Mouse (Mus musculus) MEL (cell line): ENCODE data around the gene Skida1. TPM values are rescaled to one million over a fixed set of nuclear protein-coding genes. Genes with fewer than 3 reads are reported as not detected.

ENCODE experiments used
- DNase-seq: peaks from one replicate; pipeline ENCODE4 v3.0.0; 2011; ENCODE audit warnings: low read depth, low spot score
- H3K27ac ChIP-seq: 2 replicates; pipeline ENCODE4 v1.5.1; 2012; ENCODE audit warnings: low read depth, mild to moderate bottlenecking, control low read depth, low read length, moderate library complexity; ENCODE audit not compliant: control insufficient read depth
- H3K27me3 ChIP-seq, 2 experiments: fragments of 150-350 bp in 1 of 2; sonication (generic) in 1 of 2; 2 replicates each; pipeline ENCODE4 v1.6.1; 2012; ENCODE audit warnings: low read length in 2 of 2, mild to moderate bottlenecking in 2 of 2, improper control_type of control experiment in 1 of 2, moderate library complexity in 1 of 2; ENCODE audit not compliant: insufficient read depth in 2 of 2, control insufficient read depth in 1 of 2
- H3K36me3 ChIP-seq, 2 experiments: 2 replicates each; pipeline ENCODE4 v1.6.1; 2012 to 2014; ENCODE audit warnings: low read length in 2 of 2, improper control_type of control experiment in 1 of 2, inconsistent platforms in 1 of 2, mild to moderate bottlenecking in 1 of 2; ENCODE audit not compliant: insufficient read depth in 2 of 2, control insufficient read depth in 1 of 2
- H3K4me1 ChIP-seq, 2 experiments: fragments of 150-350 bp in 1 of 2; sonication (generic) in 1 of 2; 2 replicates each; pipeline ENCODE4 v1.6.1; 2012; ENCODE audit warnings: low read length in 2 of 2, improper control_type of control experiment in 1 of 2, mild to moderate bottlenecking in 1 of 2; ENCODE audit not compliant: insufficient read depth in 2 of 2, control insufficient read depth in 1 of 2
- H3K4me3 ChIP-seq, 2 experiments: fragments of 150-350 bp in 1 of 2; sonication (generic) in 1 of 2; 2 replicates each; pipeline ENCODE4 v1.5.1; 2012; ENCODE audit warnings: low read depth in 2 of 2, low read length in 2 of 2, mild to moderate bottlenecking in 2 of 2, moderate library complexity in 2 of 2, control low read depth in 1 of 2, improper control_type of control experiment in 1 of 2; ENCODE audit not compliant: control insufficient read depth in 1 of 2, insufficient read depth in 1 of 2
- H3K79me2 ChIP-seq: 2 replicates; pipeline ENCODE4 v1.6.1; 2012; ENCODE audit warnings: mild to moderate bottlenecking, low read length, moderate library complexity; ENCODE audit not compliant: control insufficient read depth, poor library complexity, insufficient read depth
- H3K9ac ChIP-seq: 2 replicates; pipeline ENCODE4 v1.6.1; 2012; ENCODE audit warnings: low read depth, mild to moderate bottlenecking, control low read depth, low read length, moderate library complexity; ENCODE audit not compliant: control insufficient read depth, poor library complexity, severe bottlenecking
- H3K9me3 ChIP-seq: fragments of 150-350 bp; sonication (generic); replicated peaks from 2 replicates; pipeline ENCODE4 v1.6.1; 2012; ENCODE audit warnings: mild to moderate bottlenecking, low read length, improper control_type of control experiment, moderate library complexity; ENCODE audit not compliant: insufficient read depth
- CHD1 ChIP-seq: IDR thresholded peaks from 2 replicates; pipeline ENCODE4 v1.6.1; 2012; ENCODE audit warnings: low read depth, mild to moderate bottlenecking, inconsistent platforms, low read length, improper control_type of control experiment
- CHD2 ChIP-seq: IDR thresholded peaks from 2 replicates; pipeline ENCODE4 v1.6.1; 2011; ENCODE audit warnings: low read length, improper control_type of control experiment
- CTCF ChIP-seq, 3 experiments: IDR thresholded peaks in 2 of 3; conservative IDR thresholded peaks in 1 of 3; 2 replicates each; pipeline ENCODE4 v1.5.1; 2011 to 2012; ENCODE audit warnings: low read length in 3 of 3, low read depth in 2 of 3, mild to moderate bottlenecking in 2 of 3, improper control_type of control experiment in 1 of 3, inconsistent platforms in 1 of 3, mixed read lengths in 1 of 3, moderate library complexity in 1 of 3; ENCODE audit not compliant: control insufficient read depth in 1 of 3, insufficient read depth in 1 of 3, poor library complexity in 1 of 3, severe bottlenecking in 1 of 3
- E2F4 ChIP-seq: IDR thresholded peaks from 2 replicates; pipeline ENCODE4 v1.6.1; 2011; ENCODE audit warnings: low read depth, low read length, improper control_type of control experiment, borderline replicate concordance
- EP300 ChIP-seq, 2 experiments: IDR thresholded peaks; 2 replicates each; pipeline ENCODE4 v1.6.1; 2011; ENCODE audit warnings: improper control_type of control experiment in 2 of 2, low read length in 2 of 2, low read depth in 1 of 2, mild to moderate bottlenecking in 1 of 2
- GABPA ChIP-seq: IDR thresholded peaks from 2 replicates; pipeline ENCODE4 v1.6.1; 2012; ENCODE audit warnings: low read depth, mild to moderate bottlenecking, inconsistent platforms, low read length, improper control_type of control experiment, moderate library complexity
- GATA1 ChIP-seq: IDR thresholded peaks from 2 replicates; pipeline ENCODE4 v1.6.1; 2011; ENCODE audit warnings: low read depth, low read length, improper control_type of control experiment
- HCFC1 ChIP-seq: IDR thresholded peaks from 2 replicates; pipeline ENCODE4 v1.6.1; 2012; ENCODE audit warnings: low read depth, mild to moderate bottlenecking, inconsistent platforms, low read length, improper control_type of control experiment, moderate library complexity
- KAT2A ChIP-seq: conservative IDR thresholded peaks from 2 replicates; pipeline ENCODE4 v1.6.1; 2012; ENCODE audit warnings: low read depth, low read length, improper control_type of control experiment, inconsistent platforms
- MAX ChIP-seq: IDR thresholded peaks from 2 replicates; pipeline ENCODE4 v1.6.1; 2011; ENCODE audit warnings: low read length, improper control_type of control experiment
- MAZ ChIP-seq: IDR thresholded peaks from 2 replicates; pipeline ENCODE4 v1.6.1; 2012; ENCODE audit warnings: low read depth, mild to moderate bottlenecking, inconsistent platforms, low read length, improper control_type of control experiment
- MEF2A ChIP-seq: IDR thresholded peaks from 2 replicates; pipeline ENCODE4 v1.6.1; 2014; ENCODE audit warnings: low read depth, mild to moderate bottlenecking, inconsistent platforms, low read length, improper control_type of control experiment; ENCODE audit not compliant: poor library complexity, insufficient replicate concordance, severe bottlenecking; ENCODE audit errors: extremely low read depth
- MXI1 ChIP-seq: IDR thresholded peaks from 2 replicates; pipeline ENCODE4 v1.6.1; 2011; ENCODE audit warnings: mild to moderate bottlenecking, low read depth, low read length, improper control_type of control experiment
- MYC ChIP-seq: IDR thresholded peaks from 2 replicates; pipeline ENCODE4 v1.6.1; 2011; ENCODE audit warnings: low read depth, mild to moderate bottlenecking, low read length, improper control_type of control experiment, moderate library complexity
- NELFE ChIP-seq: IDR thresholded peaks from 2 replicates; pipeline ENCODE4 v1.6.1; 2011; ENCODE audit warnings: low read depth, low read length, improper control_type of control experiment
- POLR2A ChIP-seq, 2 experiments: IDR thresholded peaks; 2 replicates each; pipeline ENCODE4 v1.6.1; 2011 to 2012; ENCODE audit warnings: low read length in 2 of 2, mild to moderate bottlenecking in 2 of 2, control low read depth in 1 of 2, improper control_type of control experiment in 1 of 2, low read depth in 1 of 2, moderate library complexity in 1 of 2; ENCODE audit not compliant: control insufficient read depth in 1 of 2, insufficient read depth in 1 of 2, poor library complexity in 1 of 2
- POLR2AphosphoS5 ChIP-seq: IDR thresholded peaks from 2 replicates; pipeline ENCODE4 v1.6.1; 2012; ENCODE audit warnings: low read depth, borderline replicate concordance, mild to moderate bottlenecking, inconsistent platforms, low read length, moderate library complexity, mixed read lengths
- RAD21 ChIP-seq: IDR thresholded peaks from 2 replicates; pipeline ENCODE4 v1.6.1; 2011; ENCODE audit warnings: mild to moderate bottlenecking, low read depth, low read length, improper control_type of control experiment
- SIN3A ChIP-seq: IDR thresholded peaks from 2 replicates; pipeline ENCODE4 v1.6.1; 2012; ENCODE audit warnings: low read length, improper control_type of control experiment, inconsistent platforms
- TCF12 ChIP-seq: IDR thresholded peaks from 2 replicates; pipeline ENCODE4 v1.6.1; 2014; ENCODE audit warnings: low read depth, mild to moderate bottlenecking, inconsistent platforms, low read length, improper control_type of control experiment, moderate library complexity
- UBTF ChIP-seq: IDR thresholded peaks from 2 replicates; pipeline ENCODE4 v1.6.1; 2012; ENCODE audit warnings: low read depth, mild to moderate bottlenecking, inconsistent platforms, low read length, improper control_type of control experiment, moderate library complexity, borderline replicate concordance; ENCODE audit not compliant: insufficient read depth
- USF1 ChIP-seq: IDR thresholded peaks from 2 replicates; pipeline ENCODE4 v1.6.1; 2014; ENCODE audit warnings: low read depth, mild to moderate bottlenecking, inconsistent platforms, low read length, improper control_type of control experiment, moderate library complexity
- USF2 ChIP-seq, 2 experiments: IDR thresholded peaks; 2 replicates each; pipeline ENCODE4 v1.6.1; 2011 to 2012; ENCODE audit warnings: improper control_type of control experiment in 2 of 2, low read length in 2 of 2, borderline replicate concordance in 1 of 2, inconsistent platforms in 1 of 2, low read depth in 1 of 2, mild to moderate bottlenecking in 1 of 2; ENCODE audit not compliant: insufficient read depth in 1 of 2
- ZC3H11A ChIP-seq: IDR thresholded peaks from 2 replicates; pipeline ENCODE4 v1.6.1; 2012; ENCODE audit warnings: low read depth, mild to moderate bottlenecking, inconsistent platforms, low read length, improper control_type of control experiment
- ZNF384 ChIP-seq: IDR thresholded peaks from 2 replicates; pipeline ENCODE4 v1.6.1; 2012; ENCODE audit warnings: low read depth, mild to moderate bottlenecking, inconsistent platforms, low read length, improper control_type of control experiment
- polyA plus RNA-seq, 2 experiments: library from polyadenylated mRNA; stranded (reverse) in 1 of 2; unstranded in 1 of 2; fragments of >175 nt in 1 of 2; fragments of >200 nt in 1 of 2; gene quantifications; 2 replicates each; pipeline versions ENCODE4 v1.2.1 to v1.2.4; 2012; ENCODE audit warnings: low replicate concordance in 2 of 2, low read depth in 1 of 2; ENCODE audit not compliant: insufficient read length in 2 of 2, insufficient read depth in 1 of 2, missing spikeins in 1 of 2
- total RNA-seq: library from RNA; depleted of rRNA; stranded (reverse); fragments of 300-350 nt; gene quantifications from 2 replicates; pipeline ENCODE4 v1.2.3, GENCODE M21; 2012

The Skida1 gene
- total and polyA plus RNA-seq, 3 experiments = 0.12 to 0.88 TPM; not detected in 1

DNA sequence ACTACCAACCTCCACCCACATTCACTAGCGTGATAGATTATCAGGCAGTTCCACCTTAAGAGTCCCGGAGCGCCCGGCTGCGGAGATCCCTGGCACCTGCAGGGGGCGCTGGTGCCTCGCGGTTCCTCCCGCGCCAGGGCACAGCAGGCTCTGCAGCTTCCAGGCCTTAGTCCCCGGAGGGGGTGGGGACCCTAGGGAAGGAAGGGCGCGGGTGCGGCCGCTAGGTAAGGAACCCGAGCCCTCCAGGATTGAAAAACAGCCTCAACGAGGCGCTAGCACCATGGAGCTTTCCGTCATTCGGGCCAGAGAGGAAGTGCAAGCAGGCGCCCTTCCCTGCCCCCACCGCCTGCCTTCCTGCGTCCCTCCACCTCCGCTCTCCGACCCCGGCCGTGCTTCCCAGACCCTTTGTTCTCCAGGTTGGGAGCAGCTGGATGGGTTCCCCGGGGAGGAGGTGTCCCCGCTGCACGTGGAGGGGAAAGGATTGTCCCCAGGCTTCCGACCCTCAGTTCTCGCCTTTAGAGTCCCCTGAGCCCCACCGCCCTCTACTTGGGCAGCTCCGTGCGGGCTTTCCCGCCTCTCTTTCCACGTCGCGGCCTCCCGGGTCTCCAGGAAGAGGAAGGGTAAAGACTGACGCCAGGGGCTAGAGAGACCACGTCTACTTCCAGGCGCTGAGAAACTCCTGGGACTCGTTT is 21.3 kb downstream of the Skida1 start (continued):
- no peak; the same call in 1 of the 2 replicates for TF ChIP-seq NELFE
- TF ChIP-seq CHD2 = peak; percentile 51
- TF ChIP-seq MAZ = peak; percentile 77; the same call in 1 of the 2 replicates
- TF ChIP-seq GATA1 = no peak; the same call in 1 of the 2 replicates
- 0 out of 2 replicates have a peak, but pooled peaks have one; percentile 14 for TF ChIP-seq MYC
- TF ChIP-seq POLR2A (IDR thresholded peaks at IDR 0.05; ENCODE audit: control insufficient read depth in 1 of 2, insufficient read depth in 1 of 2, low read depth in 1 of 2, low read length in 2 of 2, poor library complexity in 1 of 2) = 0 out of 4 replicates have a peak, but pooled peaks have one; percentile 31 to 43
- TF ChIP-seq HCFC1 = peak; percentile 39; the same call in 1 of the 2 replicates
- peak; percentile 39 for TF ChIP-seq TCF12
- TF ChIP-seq KAT2A = no peak
- TF ChIP-seq MAX = peak; percentile 73; the same call in 1 of the 2 replicates
- TF ChIP-seq GABPA = no peak; the same call in 1 of the 2 replicates
- peak; percentile 83 for TF ChIP-seq ZC3H11A
- peak; percentile 12 to 45; a peak in 3 of 4 replicates for TF ChIP-seq EP300 (IDR thresholded peaks at IDR 0.05; ENCODE audit: low read depth in 1 of 2, low read length in 2 of 2)
- peak; percentile 68 to 97 (median 95) for TF ChIP-seq CTCF (IDR thresholded peaks at IDR 0.05 in 2 of 3, conservative IDR thresholded peaks at IDR 0.05 in 1 of 3; ENCODE audit: control insufficient read depth in 1 of 3, insufficient read depth in 1 of 3, low read depth in 2 of 3, low read length in 3 of 3, poor library complexity in 1 of 3, severe bottlenecking in 1 of 3)
- no peak for TF ChIP-seq UBTF
- TF ChIP-seq SIN3A = peak; percentile 82
- no peak for TF ChIP-seq MEF2A
- 0 out of 2 replicates have a peak, but pooled peaks have one; percentile 32 for TF ChIP-seq ZNF384
- TF ChIP-seq E2F4 = no peak
- 0 out of 2 replicates have a peak, but pooled peaks have one; percentile 5 for TF ChIP-seq USF1
- 0 out of 2 replicates have a peak, but pooled peaks have one; percentile 28 for TF ChIP-seq CHD1

DNA sequence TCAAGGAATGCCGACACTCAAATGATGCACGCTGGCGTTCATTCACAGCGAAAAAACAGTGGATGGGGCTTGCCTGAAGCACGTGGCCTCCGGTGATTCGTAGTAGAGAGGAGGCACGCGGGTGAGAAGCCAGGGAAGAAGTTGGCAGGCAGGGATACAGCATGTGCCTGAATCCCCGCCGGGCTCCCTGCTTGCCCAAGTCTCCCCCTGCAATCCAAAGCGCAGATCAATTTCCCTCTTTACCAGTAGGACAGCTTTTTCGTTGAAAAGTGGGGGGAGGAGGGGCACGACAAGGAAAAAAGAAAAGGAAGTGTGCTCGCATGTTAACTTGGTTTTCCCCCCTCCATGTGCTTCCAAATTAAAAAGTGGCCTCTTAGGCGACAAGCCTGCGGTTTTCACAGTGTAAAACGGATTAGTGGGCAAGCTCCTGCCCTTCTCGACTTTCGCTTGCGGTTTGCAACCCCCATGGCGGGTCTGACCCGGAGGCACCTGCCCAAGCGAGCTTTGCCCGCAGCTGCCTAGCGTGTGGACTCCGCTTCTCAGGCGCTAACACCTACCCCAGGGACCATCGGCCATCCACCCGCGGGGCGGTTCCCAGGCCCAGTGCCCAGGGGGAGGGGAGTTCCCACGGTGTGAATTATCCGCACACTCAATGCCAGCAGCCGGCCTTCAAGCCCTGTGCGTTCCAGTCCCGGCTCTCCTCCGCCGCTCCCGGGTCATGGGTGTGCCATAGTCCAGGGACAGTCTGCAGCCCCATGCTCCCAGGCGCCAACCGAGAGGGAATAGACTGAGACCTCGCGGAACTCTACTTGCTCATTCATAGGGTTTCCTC is 22.5 kb downstream of the Skida1 start:
- no peak for DNase-seq
- Histone ChIP-seq H3K4me1 (peaks cover 0 to 5% of the 10 kb centered on the region in 2 experiments; a peak in 1 of 4 replicates), H3K36me3 (no peaks in the 10 kb centered on the region), H3K79me2 (no peaks in the 10 kb centered on the region), H3K9me3 (no peaks in the 10 kb centered on the region), H3K4me3 (no peak overlapping the region), H3K27me3 (peaks cover 2 to 8% of the 10 kb centered on the region in 2 experiments; a peak in 3 of 4 replicates), H3K27ac (no peak overlapping the region), H3K9ac (no peak overlapping the region)
- no peak for TF ChIP-seq GATA1
- no peak for TF ChIP-seq NELFE
- no peak for TF ChIP-seq MXI1
- TF ChIP-seq USF2 (IDR thresholded peaks at IDR 0.05; ENCODE audit: borderline replicate concordance in 1 of 2, insufficient read depth in 1 of 2, low read depth in 1 of 2, low read length in 2 of 2) = no peak
- TF ChIP-seq ZNF384 = no peak
- TF ChIP-seq TCF12 = no peak
- TF ChIP-seq SIN3A = no peak
- no peak for TF ChIP-seq RAD21
- no peak for TF ChIP-seq POLR2AphosphoS5
